Mouse (Mus musculus): ENCODE measurements at regions not wholly inside any gene's neighbourhood (a gene's known extent, or its start where the extent isn't known, plus 50 kb on each side); places are given as distances from the start of the nearest gene placed in this dataset.

GRCm38 (mm10) chr14:86307806-86308205 lies 833.2 kb downstream of the Diaph3 start:
- no peak for TF ChIP-seq CTCF (IDR thresholded peaks at IDR 0.05; ENCODE audit: low read depth, low read length)
- TF ChIP-seq TAL1 (conservative IDR thresholded peaks at IDR 0.05; ENCODE audit: low read depth, low read length) = no peak
